Mouse (Mus musculus): ENCODE data around the gene Ksr2. TPM values are rescaled to one million over a fixed set of nuclear protein-coding genes. Genes with fewer than 3 reads are reported as not detected.

The Ksr2 gene
- total and polyA plus RNA-seq, 3 experiments: 0.36 to 1.3 (median 1.2) TPM

DNA sequence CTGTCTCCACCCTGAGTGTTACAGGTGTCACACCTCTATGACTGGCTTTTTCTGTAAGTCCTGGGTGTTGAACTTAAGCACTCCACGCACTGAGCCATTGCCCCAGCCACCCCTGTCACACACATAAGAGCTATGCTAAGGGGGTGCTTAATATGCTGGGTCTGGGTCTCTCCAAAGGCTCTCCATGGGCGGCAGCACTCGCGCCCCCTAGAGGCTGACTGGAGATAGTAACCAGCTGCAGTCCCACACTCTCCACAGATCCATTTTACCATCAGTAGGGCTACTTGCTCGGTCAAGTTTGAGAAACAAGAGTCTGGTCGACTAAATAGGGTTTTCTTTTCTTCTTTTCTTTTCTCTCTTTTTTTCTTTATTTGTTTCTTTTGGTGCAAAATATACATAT, 33.9 kb downstream of the Ksr2 start:
- H3K9me3 ChIP-seq (replicated peaks; ENCODE audit: low read length): no peaks in the 10 kb centered on the region
- H3K4me3 ChIP-seq (replicated peaks in 1 of 3; ENCODE audit: low read depth in 2 of 3, low read length in 2 of 3, poor library complexity in 1 of 3): no peak overlapping the region
- in situ Hi-C loops (cut with MboI; ENCODE audit: low pct_ligation_motif_present, low pct_unique_long_range_greater_than_20kb, low sequenced_read_pairs): no loop called here
- peak; percentile 28 for DNase-seq (ENCODE audit: extremely low read depth)
- TF ChIP-seq USF2 (conservative IDR thresholded peaks at IDR 0.05; ENCODE audit: low read depth, low read length) (no peak), RAD21 (IDR thresholded peaks at IDR 0.05; ENCODE audit: low read depth, low read length) (peak; percentile 22), SMC3 (IDR thresholded peaks at IDR 0.05; ENCODE audit: low read depth, low read length) (peak; percentile 35), CTCF (conservative IDR thresholded peaks at IDR 0.05 in 1 of 2, IDR thresholded peaks at IDR 0.05 in 1 of 2; ENCODE audit: low read depth in 2 of 2, low read length in 2 of 2) (peak; percentile 41 to 60)
- H3K4me2 ChIP-seq (ENCODE audit: insufficient read depth, low read depth, poor library complexity, severe bottlenecking): no peak overlapping the region
- H3K36me3 ChIP-seq (replicated peaks in 1 of 2; ENCODE audit: control insufficient read depth in 1 of 2, insufficient read depth in 1 of 2, low read length in 1 of 2): peaks cover 0 to 2% of the 10 kb centered on the region in 2 experiments
- no peaks in the 10 kb centered on the region for H3K27me3 ChIP-seq (replicated peaks)
- H3K4me1 ChIP-seq (ENCODE audit: control insufficient read depth in 1 of 2, insufficient read depth in 2 of 2): peaks cover 3 to 17% of the 10 kb centered on the region in 2 experiments; a peak in 2 of 4 replicates
- dilution Hi-C loops (cut with MboI; ENCODE audit: extremely low pct_ligation_motif_present, extremely low pct_unique_long_range_greater_than_20kb, low sequenced_read_pairs): no loop called here
- H3K27ac ChIP-seq (ENCODE audit: insufficient read depth, low read depth): no peak overlapping the region
- no peak overlapping the region for H3K9ac ChIP-seq (ENCODE audit: insufficient read depth, low read depth)
- no peaks in the 10 kb centered on the region for H3K79me2 ChIP-seq (replicated peaks; ENCODE audit: control insufficient read depth, extremely low read depth, insufficient read depth, poor library complexity, severe bottlenecking)

DNA sequence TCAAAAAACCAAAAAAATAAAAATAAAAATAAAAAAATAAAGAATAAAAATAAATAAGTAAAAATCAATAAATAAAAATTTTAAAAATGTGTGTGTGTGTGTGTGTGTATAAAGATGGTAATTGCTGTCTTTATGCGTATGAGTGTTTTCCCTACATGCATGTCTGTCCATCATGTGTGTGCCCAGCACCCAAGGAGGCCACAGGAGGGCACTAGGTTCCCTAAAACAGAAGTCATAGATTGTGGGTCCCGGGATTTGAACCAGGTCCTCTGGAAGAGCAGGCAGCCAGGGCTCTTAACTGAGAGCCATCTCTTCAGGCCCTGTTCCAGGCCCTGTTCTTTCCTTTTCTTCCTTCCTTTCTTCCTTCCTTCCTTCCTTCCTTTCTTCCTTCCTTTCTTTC, 38.2 kb downstream of the Ksr2 start:
- dilution Hi-C loops (cut with MboI; ENCODE audit: extremely low pct_ligation_motif_present, extremely low pct_unique_long_range_greater_than_20kb, low sequenced_read_pairs): no loop called here
- H3K4me2 ChIP-seq (ENCODE audit: insufficient read depth, low read depth, poor library complexity, severe bottlenecking): no peak overlapping the region

GRCm38 (mm10) chr5:117455546-117455945, 41.7 kb downstream of the Ksr2 start:
- Histone ChIP-seq H3K4me3 (replicated peaks in 1 of 3; ENCODE audit: low read depth in 2 of 3, low read length in 2 of 3, poor library complexity in 1 of 3) (no peak overlapping the region), H3K4me1 (ENCODE audit: control insufficient read depth in 1 of 2, insufficient read depth in 2 of 2) (peaks cover 3 to 21% of the 10 kb centered on the region in 2 experiments; a peak in 3 of 4 replicates), H3K27ac (ENCODE audit: insufficient read depth, low read depth) (no peak overlapping the region), H3K9me3 (replicated peaks; ENCODE audit: low read length) (no peaks in the 10 kb centered on the region), H3K79me2 (replicated peaks; ENCODE audit: control insufficient read depth, extremely low read depth, insufficient read depth, poor library complexity, severe bottlenecking) (no peaks in the 10 kb centered on the region), H3K9ac (ENCODE audit: insufficient read depth, low read depth) (no peak overlapping the region), H3K36me3 (replicated peaks in 1 of 2; ENCODE audit: control insufficient read depth in 1 of 2, insufficient read depth in 1 of 2, low read length in 1 of 2) (no peaks in the 10 kb centered on the region), H3K27me3 (replicated peaks) (no peaks in the 10 kb centered on the region), H3K4me2 (ENCODE audit: insufficient read depth, low read depth, poor library complexity, severe bottlenecking) (no peak overlapping the region)
- dilution Hi-C loops (cut with MboI; ENCODE audit: extremely low pct_ligation_motif_present, extremely low pct_unique_long_range_greater_than_20kb, low sequenced_read_pairs): no loop called here
- TF ChIP-seq TBP (conservative IDR thresholded peaks at IDR 0.05; ENCODE audit: low read depth, low read length) (no peak), TCF12 (IDR thresholded peaks at IDR 0.05; ENCODE audit: low read depth, low read length) (no peak), MAFK (IDR thresholded peaks at IDR 0.05; ENCODE audit: insufficient replicate concordance, low read length) (no peak), GABPA (IDR thresholded peaks at IDR 0.05; ENCODE audit: insufficient replicate concordance, low read depth, low read length) (no peak), MAZ (IDR thresholded peaks at IDR 0.05; ENCODE audit: low read depth, low read length) (no peak), EP300 (IDR thresholded peaks at IDR 0.05; ENCODE audit: low read length) (no peak), ZKSCAN1 (IDR thresholded peaks at IDR 0.05; ENCODE audit: borderline replicate concordance, low read depth, low read length) (no peak), ZC3H11A (IDR thresholded peaks at IDR 0.05; ENCODE audit: low read depth, low read length) (no peak)
- in situ Hi-C loops (cut with MboI; ENCODE audit: low pct_ligation_motif_present, low pct_unique_long_range_greater_than_20kb, low sequenced_read_pairs): no loop called here
- DNase-seq (ENCODE audit: extremely low read depth): no peak

More for the DNA sequence above, 38.2 kb downstream of the Ksr2 start:
- H3K9ac ChIP-seq (ENCODE audit: insufficient read depth, low read depth): no peak overlapping the region
- in situ Hi-C loops (cut with MboI; ENCODE audit: low pct_ligation_motif_present, low pct_unique_long_range_greater_than_20kb, low sequenced_read_pairs): no loop called here
- H3K4me3 ChIP-seq (replicated peaks in 1 of 3; ENCODE audit: low read depth in 2 of 3, low read length in 2 of 3, poor library complexity in 1 of 3): no peak overlapping the region
- H3K27me3 ChIP-seq (replicated peaks): no peaks in the 10 kb centered on the region
- peak; percentile 60 for TF ChIP-seq SMC3 (IDR thresholded peaks at IDR 0.05; ENCODE audit: low read depth, low read length)
- no peak for TF ChIP-seq E2F4 (IDR thresholded peaks at IDR 0.05; ENCODE audit: insufficient replicate concordance, low read depth, low read length)
- TF ChIP-seq MEF2A (IDR thresholded peaks at IDR 0.05; ENCODE audit: borderline replicate concordance, low read depth, low read length): no peak
- TF ChIP-seq CHD1 (IDR thresholded peaks at IDR 0.05; ENCODE audit: low read depth, low read length): no peak
- TF ChIP-seq CTCF (conservative IDR thresholded peaks at IDR 0.05 in 1 of 2, IDR thresholded peaks at IDR 0.05 in 1 of 2; ENCODE audit: low read depth in 2 of 2, low read length in 2 of 2): peak in 1 of 2 experiments; percentile 61; a peak in 2 of 4 replicates
- no peak for TF ChIP-seq JUND (conservative IDR thresholded peaks at IDR 0.05; ENCODE audit: low read depth, low read length)
- peak; percentile 47 for TF ChIP-seq RAD21 (IDR thresholded peaks at IDR 0.05; ENCODE audit: low read depth, low read length)
- H3K27ac ChIP-seq (ENCODE audit: insufficient read depth, low read depth): no peak overlapping the region
- H3K9me3 ChIP-seq (replicated peaks; ENCODE audit: low read length): no peaks in the 10 kb centered on the region
- peaks cover 0 to 12% of the 10 kb centered on the region in 2 experiments; a peak in 1 of 4 replicates for H3K4me1 ChIP-seq (ENCODE audit: control insufficient read depth in 1 of 2, insufficient read depth in 2 of 2)
- H3K79me2 ChIP-seq (replicated peaks; ENCODE audit: control insufficient read depth, extremely low read depth, insufficient read depth, poor library complexity, severe bottlenecking): no peaks in the 10 kb centered on the region
- peaks cover 0 to 2% of the 10 kb centered on the region in 2 experiments for H3K36me3 ChIP-seq (replicated peaks in 1 of 2; ENCODE audit: control insufficient read depth in 1 of 2, insufficient read depth in 1 of 2, low read length in 1 of 2)
- no peak for DNase-seq (ENCODE audit: extremely low read depth)
